Mouse (Mus musculus): ENCODE data around the gene Haao. TPM values are rescaled to one million over a fixed set of nuclear protein-coding genes. Genes with fewer than 3 reads are reported as not detected.

Haao gene
- polyA plus RNA-seq, 1 experiment from 2014 or later, result not detected

- Histone ChIP-seq H3K9ac (no peak overlapping the region), H3K27me3 (ENCODE audit: control insufficient read depth, insufficient read depth, low read length) (no peaks in the 10 kb centered on the region), H3K4me1 (replicated peaks; ENCODE audit: control insufficient read depth, insufficient read depth, low read length) (peaks cover 12% of the 10 kb centered on the region), H3K36me3 (replicated peaks; ENCODE audit: control insufficient read depth, insufficient read depth) (no peaks in the 10 kb centered on the region), H3K9me3 (ENCODE audit: control insufficient read depth, low read length) (no peaks in the 10 kb centered on the region), H3K4me2 (replicated peaks) (no peak overlapping the region), H3K4me3 (replicated peaks; ENCODE audit: low read length) (no peak overlapping the region), H3K27ac (no peak overlapping the region)
- DNase-seq (ENCODE audit: low spot score) (no peak), ATAC-seq (ENCODE audit: low FRiP score) (no peak)
- 92% methylated on average over 3 of the region's 3 CpGs for WGBS
These were observed 38.6 kb upstream of the Haao start for GRCm38 (mm10) chr17:83886395-83886794.

GRCm38 (mm10) chr17:83885750-83886149 lies 38.0 kb upstream of the Haao start:
- H3K9me3 ChIP-seq (ENCODE audit: control insufficient read depth, low read length), result no peaks in the 10 kb centered on the region
- DNase-seq (ENCODE audit: low spot score) (no peak), ATAC-seq (ENCODE audit: low FRiP score) (no peak)
- no peak overlapping the region for H3K27ac ChIP-seq
- no peak overlapping the region for H3K9ac ChIP-seq
- H3K4me1 ChIP-seq (replicated peaks; ENCODE audit: control insufficient read depth, insufficient read depth, low read length), result peaks cover 12% of the 10 kb centered on the region
- H3K27me3 ChIP-seq (ENCODE audit: control insufficient read depth, insufficient read depth, low read length), result no peaks in the 10 kb centered on the region
- no peak overlapping the region for H3K4me3 ChIP-seq (replicated peaks; ENCODE audit: low read length)
- whole genome bisulfite sequencing, result 93% methylated on average over 5 of the region's 5 CpGs
- no peak overlapping the region for H3K4me2 ChIP-seq (replicated peaks)
- H3K36me3 ChIP-seq (replicated peaks; ENCODE audit: control insufficient read depth, insufficient read depth), result no peaks in the 10 kb centered on the region

GRCm38 (mm10) chr17:83885021-83885582 lies 37.3 kb upstream of the Haao start:
- H3K9ac ChIP-seq, result no peak overlapping the region
- no peak overlapping the region for H3K4me2 ChIP-seq (replicated peaks)
- no peaks in the 10 kb centered on the region for H3K27me3 ChIP-seq (ENCODE audit: control insufficient read depth, insufficient read depth, low read length)
- 92% methylated on average over 13 of the region's 13 CpGs for WGBS
- H3K36me3 ChIP-seq (replicated peaks; ENCODE audit: control insufficient read depth, insufficient read depth), result no peaks in the 10 kb centered on the region
- ATAC-seq (ENCODE audit: low FRiP score), result no peak
- H3K27ac ChIP-seq, result no peak overlapping the region
- H3K4me1 ChIP-seq (replicated peaks; ENCODE audit: control insufficient read depth, insufficient read depth, low read length), result peaks cover 9% of the 10 kb centered on the region
- no peaks in the 10 kb centered on the region for H3K9me3 ChIP-seq (ENCODE audit: control insufficient read depth, low read length)
- no peak overlapping the region for H3K4me3 ChIP-seq (replicated peaks; ENCODE audit: low read length)
- DNase-seq (ENCODE audit: low spot score), result no peak

- Histone ChIP-seq H3K27me3 (ENCODE audit: control insufficient read depth, insufficient read depth, low read length) (no peaks in the 10 kb centered on the region), H3K9ac (no peak overlapping the region), H3K4me1 (replicated peaks; ENCODE audit: control insufficient read depth, insufficient read depth, low read length) (no peaks in the 10 kb centered on the region), H3K4me3 (replicated peaks; ENCODE audit: low read length) (no peak overlapping the region), H3K36me3 (replicated peaks; ENCODE audit: control insufficient read depth, insufficient read depth) (no peaks in the 10 kb centered on the region), H3K9me3 (ENCODE audit: control insufficient read depth, low read length) (no peaks in the 10 kb centered on the region), H3K4me2 (replicated peaks) (no peak overlapping the region), H3K27ac (no peak overlapping the region)
- 90% methylated on average over 2 of the region's 2 CpGs for WGBS
- DNase-seq (ENCODE audit: low spot score), result no peak
- no peak for ATAC-seq (ENCODE audit: low FRiP score)
These were observed 35.0 kb upstream of the Haao start for GRCm38 (mm10) chr17:83882788-83883187.

- Histone ChIP-seq H3K9me3 (ENCODE audit: control insufficient read depth, low read length) (no peaks in the 10 kb centered on the region), H3K27me3 (ENCODE audit: control insufficient read depth, insufficient read depth, low read length) (no peaks in the 10 kb centered on the region), H3K9ac (no peak overlapping the region), H3K4me3 (replicated peaks; ENCODE audit: low read length) (no peak overlapping the region), H3K4me1 (replicated peaks; ENCODE audit: control insufficient read depth, insufficient read depth, low read length) (no peaks in the 10 kb centered on the region), H3K4me2 (replicated peaks) (no peak overlapping the region), H3K27ac (no peak overlapping the region), H3K36me3 (replicated peaks; ENCODE audit: control insufficient read depth, insufficient read depth) (no peaks in the 10 kb centered on the region)
- ATAC-seq (ENCODE audit: low FRiP score), result no peak
- 83% methylated on average over 3 of the region's 3 CpGs for WGBS
- DNase-seq (ENCODE audit: low spot score), result no peak
These were observed 33.3 kb upstream of the Haao start for GRCm38 (mm10) chr17:83881071-83881470.

- Histone ChIP-seq H3K4me3 (replicated peaks; ENCODE audit: low read length) (no peak overlapping the region), H3K36me3 (replicated peaks; ENCODE audit: control insufficient read depth, insufficient read depth) (no peaks in the 10 kb centered on the region), H3K27ac (no peak overlapping the region), H3K4me1 (replicated peaks; ENCODE audit: control insufficient read depth, insufficient read depth, low read length) (no peaks in the 10 kb centered on the region), H3K9ac (no peak overlapping the region), H3K27me3 (ENCODE audit: control insufficient read depth, insufficient read depth, low read length) (no peaks in the 10 kb centered on the region), H3K4me2 (replicated peaks) (no peak overlapping the region), H3K9me3 (ENCODE audit: control insufficient read depth, low read length) (no peaks in the 10 kb centered on the region)
- ATAC-seq (ENCODE audit: low FRiP score) (no peak), DNase-seq (ENCODE audit: low spot score) (no peak)
- 84% methylated on average over 9 of the region's 9 CpGs for WGBS
These were observed 32.5 kb upstream of the Haao start for GRCm38 (mm10) chr17:83880174-83880710.

- no peak overlapping the region for H3K4me2 ChIP-seq (replicated peaks)
- DNase-seq (ENCODE audit: low spot score), result no peak
- H3K36me3 ChIP-seq (replicated peaks; ENCODE audit: control insufficient read depth, insufficient read depth), result no peaks in the 10 kb centered on the region
- H3K9me3 ChIP-seq (ENCODE audit: control insufficient read depth, low read length), result no peaks in the 10 kb centered on the region
- no peak overlapping the region for H3K9ac ChIP-seq
- H3K27ac ChIP-seq, result no peak overlapping the region
- H3K4me1 ChIP-seq (replicated peaks; ENCODE audit: control insufficient read depth, insufficient read depth, low read length), result no peaks in the 10 kb centered on the region
- no peak for ATAC-seq (ENCODE audit: low FRiP score)
- no peaks in the 10 kb centered on the region for H3K27me3 ChIP-seq (ENCODE audit: control insufficient read depth, insufficient read depth, low read length)
- WGBS, result 93% methylated on average over 6 of the region's 6 CpGs
- no peak overlapping the region for H3K4me3 ChIP-seq (replicated peaks; ENCODE audit: low read length)
These were observed 31.9 kb upstream of the Haao start for GRCm38 (mm10) chr17:83879631-83880030.

GRCm38 (mm10) chr17:83874610-83875009 lies 26.8 kb upstream of the Haao start:
- no peaks in the 10 kb centered on the region for H3K36me3 ChIP-seq (replicated peaks; ENCODE audit: control insufficient read depth, insufficient read depth)
- H3K4me1 ChIP-seq (replicated peaks; ENCODE audit: control insufficient read depth, insufficient read depth, low read length), result no peaks in the 10 kb centered on the region
- DNase-seq (ENCODE audit: low spot score) (no peak), ATAC-seq (ENCODE audit: low FRiP score) (no peak)
- H3K27ac ChIP-seq, result no peak overlapping the region
- H3K4me3 ChIP-seq (replicated peaks; ENCODE audit: low read length), result no peak overlapping the region
- no peaks in the 10 kb centered on the region for H3K9me3 ChIP-seq (ENCODE audit: control insufficient read depth, low read length)
- no peak overlapping the region for H3K9ac ChIP-seq
- 73% methylated on average over 8 of the region's 8 CpGs for WGBS
- no peaks in the 10 kb centered on the region for H3K27me3 ChIP-seq (ENCODE audit: control insufficient read depth, insufficient read depth, low read length)
- H3K4me2 ChIP-seq (replicated peaks), result no peak overlapping the region

- ATAC-seq (ENCODE audit: low FRiP score) (no peak), DNase-seq (ENCODE audit: low spot score) (no peak)
- Histone ChIP-seq H3K4me2 (replicated peaks) (no peak overlapping the region), H3K9me3 (ENCODE audit: control insufficient read depth, low read length) (no peaks in the 10 kb centered on the region), H3K4me1 (replicated peaks; ENCODE audit: control insufficient read depth, insufficient read depth, low read length) (no peaks in the 10 kb centered on the region), H3K27ac (no peak overlapping the region), H3K4me3 (replicated peaks; ENCODE audit: low read length) (no peak overlapping the region), H3K36me3 (replicated peaks; ENCODE audit: control insufficient read depth, insufficient read depth) (no peaks in the 10 kb centered on the region), H3K9ac (no peak overlapping the region), H3K27me3 (ENCODE audit: control insufficient read depth, insufficient read depth, low read length) (no peaks in the 10 kb centered on the region)
- 61% methylated on average over 19 of the region's 19 CpGs for WGBS
These were observed 25.8 kb upstream of the Haao start for GRCm38 (mm10) chr17:83873363-83874141.

All from hindbrain, embryonic 14.5 days (tissue).